Mouse (Mus musculus): ENCODE results near the gene Mapk14. TPM values are rescaled to one million over a fixed set of nuclear protein-coding genes. Genes with fewer than 3 reads are reported as not detected.

The Mapk14 gene
- polyA plus RNA-seq, 1 experiment from 2014 or later, result 52.5 TPM

- no peaks in the 10 kb centered on the region for H3K36me3 ChIP-seq (ENCODE audit: control insufficient read depth, insufficient read depth, low read length)
- H3K9me3 ChIP-seq (ENCODE audit: control insufficient read depth, low read length), result no peaks in the 10 kb centered on the region
- ATAC-seq (ENCODE audit: insufficient read depth, low FRiP score, low TSS enrichment) (no peak), DNase-seq (ENCODE audit: low spot score) (no peak)
- H3K9ac ChIP-seq (ENCODE audit: low read length), result no peak overlapping the region
- no peak overlapping the region for H3K4me2 ChIP-seq (ENCODE audit: low read depth)
- peaks cover 4% of the 10 kb centered on the region; the same call in 1 of the 2 replicates for H3K27me3 ChIP-seq (ENCODE audit: control insufficient read depth, insufficient read depth, low read length)
- no peak overlapping the region for H3K4me3 ChIP-seq (ENCODE audit: low read depth, low read length)
- H3K27ac ChIP-seq (ENCODE audit: low read depth, low read length), result no peak overlapping the region
- H3K4me1 ChIP-seq (ENCODE audit: control insufficient read depth, insufficient read depth, low read length), result peaks cover 33% of the 10 kb centered on the region
- 87% methylated on average over 2 of the region's 2 CpGs for WGBS
These were observed 2.9 kb downstream of the Mapk14 start for GRCm38 (mm10) chr17:28694078-28694477.

GRCm38 (mm10) chr17:28694832-28695231 is 3.7 kb downstream of the Mapk14 start:
- ATAC-seq (ENCODE audit: insufficient read depth, low FRiP score, low TSS enrichment) (no peak), DNase-seq (ENCODE audit: low spot score) (no peak)
- Histone ChIP-seq H3K4me3 (ENCODE audit: low read depth, low read length) (no peak overlapping the region), H3K4me2 (ENCODE audit: low read depth) (no peak overlapping the region), H3K27ac (ENCODE audit: low read depth, low read length) (no peak overlapping the region), H3K36me3 (ENCODE audit: control insufficient read depth, insufficient read depth, low read length) (no peaks in the 10 kb centered on the region), H3K9ac (ENCODE audit: low read length) (no peak overlapping the region), H3K9me3 (ENCODE audit: control insufficient read depth, low read length) (no peaks in the 10 kb centered on the region), H3K4me1 (ENCODE audit: control insufficient read depth, insufficient read depth, low read length) (peaks cover 30% of the 10 kb centered on the region), H3K27me3 (ENCODE audit: control insufficient read depth, insufficient read depth, low read length) (no peaks in the 10 kb centered on the region; the same call in 1 of the 2 replicates)
- WGBS, result 81% methylated on average over 4 of the region's 4 CpGs

DNA sequence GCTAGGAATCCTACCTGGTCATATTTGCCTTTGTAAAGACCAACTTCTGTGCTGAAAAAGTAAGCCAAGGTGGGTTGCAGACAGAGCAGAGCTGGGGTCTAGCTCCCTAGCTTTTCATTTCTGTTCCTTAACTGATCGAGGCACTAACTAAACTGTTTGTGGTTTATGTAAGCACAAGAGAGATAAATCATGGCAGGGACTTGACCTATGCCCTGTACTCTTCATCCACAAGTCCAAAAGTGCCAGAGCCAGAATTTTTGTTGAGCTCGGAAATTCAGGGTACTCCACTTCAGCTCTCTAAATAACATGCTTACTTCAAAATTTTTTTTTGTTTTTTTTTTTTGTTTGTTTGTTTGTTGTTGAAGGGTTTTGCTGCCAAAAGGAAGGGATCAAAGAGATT is 5.5 kb downstream of the Mapk14 start:
- Histone ChIP-seq H3K4me3 (ENCODE audit: low read depth, low read length) (no peak overlapping the region), H3K9ac (ENCODE audit: low read length) (no peak overlapping the region), H3K4me2 (ENCODE audit: low read depth) (no peak overlapping the region), H3K4me1 (ENCODE audit: control insufficient read depth, insufficient read depth, low read length) (peaks cover 27% of the 10 kb centered on the region), H3K27me3 (ENCODE audit: control insufficient read depth, insufficient read depth, low read length) (no peaks in the 10 kb centered on the region), H3K9me3 (ENCODE audit: control insufficient read depth, low read length) (no peaks in the 10 kb centered on the region), H3K27ac (ENCODE audit: low read depth, low read length) (no peak overlapping the region), H3K36me3 (ENCODE audit: control insufficient read depth, insufficient read depth, low read length) (no peaks in the 10 kb centered on the region)
- DNase-seq (ENCODE audit: low spot score) (no peak), ATAC-seq (ENCODE audit: insufficient read depth, low FRiP score, low TSS enrichment) (no peak)
- 39% methylated on average over 2 of the region's 2 CpGs for WGBS

GRCm38 (mm10) chr17:28697290-28698195 is 6.4 kb downstream of the Mapk14 start:
- no peak overlapping the region for H3K4me3 ChIP-seq (ENCODE audit: low read depth, low read length)
- no peaks in the 10 kb centered on the region for H3K27me3 ChIP-seq (ENCODE audit: control insufficient read depth, insufficient read depth, low read length)
- no peaks in the 10 kb centered on the region for H3K36me3 ChIP-seq (ENCODE audit: control insufficient read depth, insufficient read depth, low read length)
- H3K4me1 ChIP-seq (ENCODE audit: control insufficient read depth, insufficient read depth, low read length), result peaks cover 27% of the 10 kb centered on the region
- H3K9me3 ChIP-seq (ENCODE audit: control insufficient read depth, low read length), result no peaks in the 10 kb centered on the region
- WGBS, result 80% methylated on average over 13 of the region's 13 CpGs
- H3K4me2 ChIP-seq (ENCODE audit: low read depth), result no peak overlapping the region
- H3K9ac ChIP-seq (ENCODE audit: low read length), result no peak overlapping the region
- no peak overlapping the region for H3K27ac ChIP-seq (ENCODE audit: low read depth, low read length)
- DNase-seq (ENCODE audit: low spot score) (no peak), ATAC-seq (ENCODE audit: insufficient read depth, low FRiP score, low TSS enrichment) (no peak)

- Histone ChIP-seq H3K36me3 (ENCODE audit: control insufficient read depth, insufficient read depth, low read length) (no peaks in the 10 kb centered on the region), H3K27ac (ENCODE audit: low read depth, low read length) (no peak overlapping the region), H3K4me3 (ENCODE audit: low read depth, low read length) (no peak overlapping the region), H3K27me3 (ENCODE audit: control insufficient read depth, insufficient read depth, low read length) (no peaks in the 10 kb centered on the region), H3K4me2 (ENCODE audit: low read depth) (no peak overlapping the region), H3K9me3 (ENCODE audit: control insufficient read depth, low read length) (no peaks in the 10 kb centered on the region), H3K9ac (ENCODE audit: low read length) (no peak overlapping the region), H3K4me1 (ENCODE audit: control insufficient read depth, insufficient read depth, low read length) (peaks cover 20% of the 10 kb centered on the region)
- no peak for DNase-seq (ENCODE audit: low spot score)
- no peak for ATAC-seq (ENCODE audit: insufficient read depth, low FRiP score, low TSS enrichment)
- WGBS, result 33% methylated on average over 4 of the region's 4 CpGs
These were observed 7.1 kb downstream of the Mapk14 start for GRCm38 (mm10) chr17:28698245-28698644.

- H3K9ac ChIP-seq (ENCODE audit: low read length), result no peak overlapping the region
- H3K4me2 ChIP-seq (ENCODE audit: low read depth), result no peak overlapping the region
- H3K9me3 ChIP-seq (ENCODE audit: control insufficient read depth, low read length), result no peaks in the 10 kb centered on the region
- H3K4me1 ChIP-seq (ENCODE audit: control insufficient read depth, insufficient read depth, low read length), result peaks cover 16% of the 10 kb centered on the region
- no peaks in the 10 kb centered on the region for H3K27me3 ChIP-seq (ENCODE audit: control insufficient read depth, insufficient read depth, low read length)
- WGBS, result 89% methylated on average over 2 of the region's 2 CpGs
- ATAC-seq (ENCODE audit: insufficient read depth, low FRiP score, low TSS enrichment) (no peak), DNase-seq (ENCODE audit: low spot score) (no peak)
- H3K36me3 ChIP-seq (ENCODE audit: control insufficient read depth, insufficient read depth, low read length), result no peaks in the 10 kb centered on the region
- no peak overlapping the region for H3K27ac ChIP-seq (ENCODE audit: low read depth, low read length)
- no peak overlapping the region for H3K4me3 ChIP-seq (ENCODE audit: low read depth, low read length)
These were observed 7.5 kb downstream of the Mapk14 start for GRCm38 (mm10) chr17:28698672-28699071.

DNA sequence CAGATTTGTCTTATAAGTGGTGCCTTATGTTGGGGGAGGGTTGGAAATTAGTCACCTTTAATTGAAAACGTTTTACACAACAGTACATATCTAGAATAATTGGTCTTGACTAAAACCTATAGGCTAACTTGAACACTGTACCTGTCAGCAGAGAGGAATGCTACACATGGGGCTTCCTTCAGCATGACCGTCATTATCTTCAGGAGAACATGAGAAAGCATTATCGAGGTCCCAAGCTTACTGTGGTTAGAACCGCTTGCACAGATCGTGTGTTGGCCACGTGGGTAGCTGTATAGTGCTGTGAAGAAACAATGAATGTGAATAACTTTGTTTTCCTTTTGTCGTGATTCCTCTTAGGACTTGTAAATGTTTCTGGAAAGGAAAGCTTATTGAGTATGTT is 8.7 kb downstream of the Mapk14 start:
- H3K4me3 ChIP-seq (ENCODE audit: low read depth, low read length), result no peak overlapping the region
- no peak for ATAC-seq (ENCODE audit: insufficient read depth, low FRiP score, low TSS enrichment)
- 88% methylated on average over 7 of the region's 7 CpGs for WGBS
- no peaks in the 10 kb centered on the region for H3K27me3 ChIP-seq (ENCODE audit: control insufficient read depth, insufficient read depth, low read length)
- H3K4me2 ChIP-seq (ENCODE audit: low read depth), result no peak overlapping the region
- H3K4me1 ChIP-seq (ENCODE audit: control insufficient read depth, insufficient read depth, low read length), result peaks cover 15% of the 10 kb centered on the region
- no peak overlapping the region for H3K9ac ChIP-seq (ENCODE audit: low read length)
- H3K27ac ChIP-seq (ENCODE audit: low read depth, low read length), result no peak overlapping the region
- DNase-seq (ENCODE audit: low spot score), result no peak
- no peaks in the 10 kb centered on the region for H3K9me3 ChIP-seq (ENCODE audit: control insufficient read depth, low read length)
- H3K36me3 ChIP-seq (ENCODE audit: control insufficient read depth, insufficient read depth, low read length), result no peaks in the 10 kb centered on the region

- ATAC-seq (ENCODE audit: insufficient read depth, low FRiP score, low TSS enrichment) (no peak), DNase-seq (ENCODE audit: low spot score) (no peak)
These were observed 10.0 kb downstream of the Mapk14 start for GRCm38 (mm10) chr17:28701171-28701570.

GRCm38 (mm10) chr17:28701737-28702136 is 10.6 kb downstream of the Mapk14 start:
- H3K4me3 ChIP-seq (ENCODE audit: low read depth, low read length), result no peak overlapping the region
- WGBS, result 89% methylated on average over 3 of the region's 3 CpGs
- no peaks in the 10 kb centered on the region for H3K36me3 ChIP-seq (ENCODE audit: control insufficient read depth, insufficient read depth, low read length)
- H3K27ac ChIP-seq (ENCODE audit: low read depth, low read length), result no peak overlapping the region
- H3K4me2 ChIP-seq (ENCODE audit: low read depth), result no peak overlapping the region
- H3K9ac ChIP-seq (ENCODE audit: low read length), result no peak overlapping the region
- no peaks in the 10 kb centered on the region for H3K9me3 ChIP-seq (ENCODE audit: control insufficient read depth, low read length)
- peaks cover 8% of the 10 kb centered on the region for H3K4me1 ChIP-seq (ENCODE audit: control insufficient read depth, insufficient read depth, low read length)
- DNase-seq (ENCODE audit: low spot score), result no peak
- H3K27me3 ChIP-seq (ENCODE audit: control insufficient read depth, insufficient read depth, low read length), result no peaks in the 10 kb centered on the region
- ATAC-seq (ENCODE audit: insufficient read depth, low FRiP score, low TSS enrichment), result no peak

More at GRCm38 (mm10) chr17:28701171-28701570, 10.0 kb downstream of the Mapk14 start:
- Histone ChIP-seq H3K27me3 (ENCODE audit: control insufficient read depth, insufficient read depth, low read length) (no peaks in the 10 kb centered on the region), H3K4me1 (ENCODE audit: control insufficient read depth, insufficient read depth, low read length) (peaks cover 14% of the 10 kb centered on the region), H3K9me3 (ENCODE audit: control insufficient read depth, low read length) (no peaks in the 10 kb centered on the region), H3K4me2 (ENCODE audit: low read depth) (no peak overlapping the region), H3K27ac (ENCODE audit: low read depth, low read length) (no peak overlapping the region), H3K9ac (ENCODE audit: low read length) (no peak overlapping the region), H3K4me3 (ENCODE audit: low read depth, low read length) (no peak overlapping the region), H3K36me3 (ENCODE audit: control insufficient read depth, insufficient read depth, low read length) (no peaks in the 10 kb centered on the region)
- 93% methylated on average over 4 of the region's 4 CpGs for WGBS
